Mouse (Mus musculus) embryonic facial prominence, embryonic 14.5 days (tissue): Measurements from ENCODE around the gene Mapt. TPM values are rescaled to one million over a fixed set of nuclear protein-coding genes. Genes with fewer than 3 reads are reported as not detected.
A peak's percentile ranks its signal among the peaks of the same experiment; 100 is the strongest.
"Not testable (repeated sequence)": the region's sequence is repeated elsewhere in the genome, so short reads cannot be mapped to it uniquely, and the experiment has no call there.

Experiments
- ATAC-seq: fragments of 200-750 bp; cut with Nextera tagmentation; 2 replicates; pipeline ENCODE4 v1.8.0; 2017; ENCODE audit warnings: low read depth, moderate number of reproducible peaks, moderate TSS enrichment
- DNase-seq: peaks from one replicate; pipeline ENCODE4 v3.0.0-alpha.2; 2015; ENCODE audit warnings: low spot score
- H3K27ac ChIP-seq: fragments of 300-500 bp; sonication (generic); replicated peaks from 2 replicates; pipeline ENCODE4 v1.5.1; 2014; ENCODE audit warnings: low read depth, mild to moderate bottlenecking, low read length, moderate library complexity
- H3K27me3 ChIP-seq: fragments of 300-500 bp; sonication (generic); replicated peaks from 2 replicates; pipeline ENCODE4 v1.6.1; 2014; ENCODE audit warnings: low read length; ENCODE audit not compliant: control insufficient read depth, insufficient read depth
- H3K36me3 ChIP-seq: fragments of 300-500 bp; sonication (generic); 2 replicates; pipeline ENCODE4 v1.6.1; 2014; ENCODE audit warnings: low read length, mixed read lengths; ENCODE audit not compliant: control insufficient read depth, insufficient read depth
- H3K4me1 ChIP-seq: fragments of 300-500 bp; sonication (generic); 2 replicates; pipeline ENCODE4 v1.6.1; 2014; ENCODE audit warnings: antibody characterized with exemption, low read length; ENCODE audit not compliant: control insufficient read depth, insufficient read depth
- H3K4me2 ChIP-seq: fragments of 300-500 bp; sonication (generic); 2 replicates; pipeline ENCODE4 v1.6.1; 2014; ENCODE audit warnings: low read depth, mild to moderate bottlenecking, low read length, moderate library complexity, mixed read lengths
- H3K4me3 ChIP-seq: fragments of 300-500 bp; sonication (generic); 2 replicates; pipeline ENCODE4 v1.5.1; 2014; ENCODE audit warnings: low read depth, mild to moderate bottlenecking, low read length
- H3K9ac ChIP-seq: fragments of 300-500 bp; sonication (generic); 2 replicates; pipeline ENCODE4 v1.6.1; 2014; ENCODE audit warnings: low read depth, mild to moderate bottlenecking, low read length, moderate library complexity, mixed read lengths
- H3K9me3 ChIP-seq: fragments of 300-500 bp; sonication (generic); 2 replicates; pipeline ENCODE4 v1.6.1; 2016; ENCODE audit warnings: low read length; ENCODE audit not compliant: control insufficient read depth
- WGBS: fragments of 180-500 bp; shearing (Covaris S2); extraction: QIAGEN DNeasy Blood & Tissue Kit; methylation state at CpG from one replicate; pipeline ENCODE4 v1.1.7; 2014; 5-methylcytosine and 5-hydroxymethylcytosine counted together
- polyA plus RNA-seq: library from polyadenylated mRNA; unstranded; fragments of >200 nt; fragmentation: Nextera tagmentation; extraction: Ambion mirVana; gene quantifications from 2 replicates; pipeline ENCODE4 v1.2.1, GENCODE M21; 2014

The Mapt gene
- polyA plus RNA-seq, 1 experiment from 2014 or later, result 26.5 TPM

DNA sequence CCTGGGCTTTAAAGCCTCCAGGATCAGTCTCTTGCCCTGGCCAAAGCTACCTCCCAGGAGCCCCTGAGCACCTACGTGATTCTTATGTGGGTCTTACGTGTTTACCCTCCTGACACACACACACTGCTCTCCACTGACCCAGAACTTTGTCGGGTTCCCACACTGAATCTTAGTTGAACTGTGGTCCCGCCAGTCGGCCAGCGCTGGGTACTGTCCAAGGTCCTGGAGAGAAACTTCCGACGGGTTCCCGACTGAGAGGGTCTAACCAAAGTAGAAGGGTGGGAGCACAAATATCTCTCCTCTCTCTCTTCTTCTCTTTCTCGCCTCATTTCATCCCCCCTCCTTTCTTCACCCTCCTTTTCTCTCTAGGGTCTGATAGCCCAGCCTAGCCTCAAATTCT is 33.3 kb upstream of the Mapt start:
- Histone ChIP-seq H3K4me2 (no peak overlapping the region), H3K9me3 (peaks cover 11% of the 10 kb centered on the region; the same call in 1 of the 2 replicates), H3K27ac (no peak overlapping the region), H3K9ac (no peak overlapping the region), H3K27me3 (peaks cover 6% of the 10 kb centered on the region; the same call in 1 of the 2 replicates), H3K4me3 (no peak overlapping the region), H3K4me1 (no peaks in the 10 kb centered on the region), H3K36me3 (no peaks in the 10 kb centered on the region)
- no peak for ATAC-seq
- DNase-seq, result peak; percentile 50
- 7% methylated on average over 10 of the region's 10 CpGs for WGBS

DNA sequence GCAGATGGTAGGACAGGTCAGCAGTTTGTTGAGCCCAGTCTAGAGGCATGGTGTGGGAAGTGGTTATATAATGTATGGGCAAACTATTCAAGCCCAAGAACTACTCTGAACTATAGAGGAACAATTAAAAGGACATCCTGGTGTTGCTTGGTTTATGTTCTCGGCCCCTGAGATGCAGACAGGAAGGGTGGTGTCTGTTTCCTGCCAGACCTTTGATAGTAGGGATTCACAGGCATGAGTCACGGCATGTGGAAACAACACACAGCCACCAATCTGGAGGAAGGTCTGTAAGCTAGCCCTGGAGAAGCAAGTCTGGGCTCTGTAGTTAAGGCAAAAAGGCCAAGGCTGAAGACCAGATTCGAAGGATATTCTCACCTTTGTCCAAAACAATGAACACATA is 27.9 kb upstream of the Mapt start:
- 80% methylated on average over 3 of the region's 3 CpGs for WGBS
- peaks cover 11% of the 10 kb centered on the region; the same call in 1 of the 2 replicates for H3K9me3 ChIP-seq
- H3K27me3 ChIP-seq, result no peaks in the 10 kb centered on the region
- H3K27ac ChIP-seq, result no peak overlapping the region
- H3K9ac ChIP-seq, result no peak overlapping the region
- H3K4me1 ChIP-seq, result no peaks in the 10 kb centered on the region
- DNase-seq, result no peak
- H3K4me2 ChIP-seq, result no peak overlapping the region
- H3K36me3 ChIP-seq, result no peaks in the 10 kb centered on the region
- no peak overlapping the region for H3K4me3 ChIP-seq
- ATAC-seq, result no peak

DNA sequence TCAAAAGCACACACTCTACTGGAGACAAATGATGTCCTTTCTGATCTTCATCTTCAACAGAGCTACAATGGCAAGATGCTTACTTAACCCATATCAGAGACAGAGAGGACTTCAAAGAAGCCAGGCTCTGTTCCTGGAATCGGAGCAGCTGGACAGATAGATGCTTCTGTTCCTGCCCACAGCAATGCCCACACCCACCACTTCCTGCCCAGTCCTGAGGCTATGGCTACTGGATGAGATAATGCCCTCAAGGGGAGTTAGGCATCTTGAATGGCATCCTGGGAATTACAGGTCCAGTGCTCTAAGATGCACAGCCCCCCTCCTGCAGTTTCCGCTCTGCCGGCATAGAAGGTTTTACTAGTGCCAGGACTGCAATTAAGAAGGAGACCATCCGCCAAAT is 24.6 kb upstream of the Mapt start:
- no peak overlapping the region for H3K4me2 ChIP-seq
- H3K9me3 ChIP-seq, result peaks cover 8% of the 10 kb centered on the region; the same call in 1 of the 2 replicates
- no peaks in the 10 kb centered on the region for H3K27me3 ChIP-seq
- ATAC-seq, result no peak
- no peak overlapping the region for H3K4me3 ChIP-seq
- no peak overlapping the region for H3K27ac ChIP-seq
- H3K4me1 ChIP-seq, result no peaks in the 10 kb centered on the region
- 77% methylated on average over 4 of the region's 4 CpGs for WGBS
- DNase-seq, result no peak
- H3K36me3 ChIP-seq, result no peaks in the 10 kb centered on the region
- H3K9ac ChIP-seq, result no peak overlapping the region

DNA sequence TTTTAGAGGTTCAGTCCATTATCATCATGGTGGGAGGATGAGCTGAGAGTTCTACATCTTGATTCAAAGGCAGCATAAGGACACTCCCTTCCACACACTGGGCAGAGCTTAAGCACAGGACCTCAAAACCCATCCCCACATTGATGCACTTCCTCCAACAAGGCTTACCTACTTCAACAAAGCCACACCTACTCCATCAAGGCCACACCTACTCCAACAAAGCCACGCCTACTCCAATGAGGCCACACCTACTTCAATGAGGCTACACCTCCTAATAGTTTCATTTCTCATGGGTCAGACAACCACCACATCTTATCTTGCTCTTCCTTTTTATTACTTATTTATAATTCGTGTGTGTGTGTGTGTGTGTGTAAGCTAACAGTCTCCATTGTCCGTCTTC is 22.1 kb upstream of the Mapt start:
- Histone ChIP-seq H3K4me1 (no peaks in the 10 kb centered on the region), H3K36me3 (no peaks in the 10 kb centered on the region), H3K4me2 (no peak overlapping the region), H3K4me3 (no peak overlapping the region), H3K27ac (no peak overlapping the region), H3K9ac (no peak overlapping the region), H3K9me3 (no peaks in the 10 kb centered on the region), H3K27me3 (no peaks in the 10 kb centered on the region)
- ATAC-seq (no peak), DNase-seq (no peak)
- WGBS, result 71% methylated on average over 3 of the region's 3 CpGs

DNA sequence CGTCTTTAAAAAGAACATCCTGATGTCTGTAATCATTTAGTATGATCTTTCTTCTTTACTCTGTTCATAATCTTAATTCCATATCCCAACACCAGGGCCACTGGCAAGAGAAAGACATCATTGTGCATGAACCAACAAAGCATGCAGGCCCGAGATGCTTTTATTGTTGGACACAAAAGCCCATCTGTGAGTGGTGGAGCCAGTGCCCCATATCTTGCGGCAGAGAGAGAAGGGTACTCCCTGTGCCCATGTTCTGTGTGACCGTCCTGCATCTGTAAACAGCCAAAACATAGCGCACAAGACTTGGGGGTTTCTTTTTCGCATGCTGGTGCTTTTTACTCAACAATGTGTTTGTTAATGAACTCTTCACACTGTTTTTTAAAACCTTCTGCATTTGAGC is 19.9 kb upstream of the Mapt start:
- Histone ChIP-seq H3K27me3 (no peaks in the 10 kb centered on the region), H3K36me3 (no peaks in the 10 kb centered on the region), H3K4me3 (no peak overlapping the region), H3K27ac (no peak overlapping the region), H3K4me1 (no peaks in the 10 kb centered on the region), H3K4me2 (no peak overlapping the region), H3K9ac (no peak overlapping the region), H3K9me3 (no peaks in the 10 kb centered on the region)
- DNase-seq (no peak), ATAC-seq (no peak)
- 77% methylated on average over 6 of the region's 6 CpGs for WGBS

DNA sequence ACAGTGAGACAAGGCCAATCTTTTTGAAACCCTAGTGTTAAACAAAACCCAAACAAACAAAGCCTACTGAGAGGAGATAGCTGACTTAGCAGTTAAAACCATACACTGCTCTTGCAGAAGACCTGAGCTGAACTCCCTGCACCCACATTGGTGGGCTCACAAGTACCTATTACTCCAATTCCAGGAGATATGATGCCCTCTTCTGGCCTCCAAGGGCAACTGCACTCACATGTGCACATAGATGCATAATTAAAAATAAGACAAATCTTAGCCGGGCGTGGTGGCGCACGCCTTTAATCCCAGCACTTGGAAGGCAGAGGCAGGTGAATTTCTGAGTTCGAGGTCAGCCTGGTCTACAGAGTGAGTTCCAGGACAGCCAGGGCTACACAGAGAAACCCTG is 17.1 kb upstream of the Mapt start:
- H3K27me3 ChIP-seq, H3K9me3 ChIP-seq, H3K4me2 ChIP-seq, DNase-seq, ATAC-seq, H3K4me3 ChIP-seq, H3K27ac ChIP-seq, H3K36me3 ChIP-seq, H3K9ac ChIP-seq, H3K4me1 ChIP-seq: not testable (repeated sequence)
- 94% methylated on average over 5 of the region's 5 CpGs for WGBS

DNA sequence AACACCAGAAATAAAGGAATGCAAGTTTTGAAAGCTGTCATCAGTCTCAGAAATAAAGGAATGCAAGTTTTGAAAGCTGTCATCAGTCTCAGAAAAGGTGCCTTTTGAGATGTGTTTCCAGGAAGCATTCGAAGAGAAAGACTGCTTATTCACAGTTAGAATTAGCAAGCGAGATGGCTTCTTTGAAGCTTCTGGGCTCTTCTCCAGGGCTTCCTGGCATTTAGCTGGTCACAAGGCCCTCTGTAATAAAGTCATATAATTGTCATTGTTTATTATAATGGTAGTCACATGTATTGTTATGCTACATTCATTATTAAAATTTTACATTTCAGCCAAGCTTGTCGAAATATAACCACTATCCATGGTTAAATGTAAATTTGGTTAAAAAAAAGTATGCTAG is 13.1 kb upstream of the Mapt start:
- no peaks in the 10 kb centered on the region for H3K36me3 ChIP-seq
- H3K4me3 ChIP-seq, result no peak overlapping the region
- DNase-seq (no peak), ATAC-seq (no peak)
- no peak overlapping the region for H3K4me2 ChIP-seq
- no peaks in the 10 kb centered on the region for H3K27me3 ChIP-seq
- no peaks in the 10 kb centered on the region; the same call in 1 of the 2 replicates for H3K4me1 ChIP-seq
- H3K9me3 ChIP-seq, result no peaks in the 10 kb centered on the region
- 61% methylated on average over 3 of the region's 3 CpGs for WGBS
- H3K9ac ChIP-seq, result no peak overlapping the region
- H3K27ac ChIP-seq, result no peak overlapping the region

DNA sequence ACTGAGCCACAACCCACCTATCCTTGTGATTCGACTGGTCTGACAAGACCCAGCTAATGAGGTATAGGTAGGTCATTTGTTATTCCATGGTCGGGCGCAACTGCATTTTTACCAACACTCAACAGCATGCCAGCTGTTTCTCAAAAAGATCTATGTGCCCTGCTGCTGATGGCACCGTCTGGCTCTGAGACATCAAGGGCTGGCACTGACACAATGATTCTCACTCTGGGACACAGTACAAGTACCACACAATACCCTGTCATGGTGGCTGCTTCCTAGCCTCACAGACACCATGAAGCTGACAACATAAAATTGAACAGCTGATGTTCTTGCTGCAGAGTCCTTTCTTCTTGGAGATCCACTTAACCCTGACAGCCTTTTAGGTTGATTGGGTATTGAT is 10.9 kb upstream of the Mapt start:
- no peaks in the 10 kb centered on the region; the same call in 1 of the 2 replicates for H3K4me1 ChIP-seq
- no peak overlapping the region for H3K27ac ChIP-seq
- no peak overlapping the region for H3K4me2 ChIP-seq
- H3K9me3 ChIP-seq, result no peaks in the 10 kb centered on the region
- DNase-seq (no peak), ATAC-seq (no peak)
- H3K9ac ChIP-seq, result no peak overlapping the region
- no peaks in the 10 kb centered on the region for H3K27me3 ChIP-seq
- H3K4me3 ChIP-seq, result no peak overlapping the region
- WGBS, result 83% methylated on average over 4 of the region's 4 CpGs
- H3K36me3 ChIP-seq, result no peaks in the 10 kb centered on the region

DNA sequence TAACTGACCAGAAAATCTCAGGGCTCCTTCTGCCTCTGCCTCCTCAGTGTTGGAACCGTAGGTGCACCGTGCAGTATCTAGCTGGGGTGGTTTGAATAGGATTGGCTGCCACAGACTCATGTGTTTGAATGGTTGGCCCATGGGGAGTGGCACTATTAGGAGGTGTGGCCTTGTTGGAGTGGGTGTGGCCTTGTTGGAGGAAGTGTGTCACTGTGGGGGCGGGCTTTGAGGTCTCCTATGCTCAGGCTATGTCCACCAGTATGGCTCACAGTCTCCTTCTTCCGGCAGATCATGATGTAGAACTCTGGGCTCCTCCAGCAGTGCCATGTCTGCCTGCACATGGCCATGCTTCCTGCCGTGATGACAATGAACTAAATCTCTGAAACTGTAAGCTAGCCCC is 9.4 kb upstream of the Mapt start:
- WGBS, result 79% methylated on average over 5 of the region's 5 CpGs
- no peaks in the 10 kb centered on the region for H3K27me3 ChIP-seq
- H3K27ac ChIP-seq, result no peak overlapping the region

More for the DNA sequence above, 9.4 kb upstream of the Mapt start:
- ATAC-seq (no peak), DNase-seq (no peak)
- Histone ChIP-seq H3K4me3 (no peak overlapping the region), H3K4me2 (no peak overlapping the region), H3K36me3 (no peaks in the 10 kb centered on the region), H3K9ac (no peak overlapping the region), H3K4me1 (no peaks in the 10 kb centered on the region; the same call in 1 of the 2 replicates), H3K9me3 (no peaks in the 10 kb centered on the region)
